Mouse (Mus musculus): ENCODE data around the gene Tnfaip3.

Gene Tnfaip3

DNA sequence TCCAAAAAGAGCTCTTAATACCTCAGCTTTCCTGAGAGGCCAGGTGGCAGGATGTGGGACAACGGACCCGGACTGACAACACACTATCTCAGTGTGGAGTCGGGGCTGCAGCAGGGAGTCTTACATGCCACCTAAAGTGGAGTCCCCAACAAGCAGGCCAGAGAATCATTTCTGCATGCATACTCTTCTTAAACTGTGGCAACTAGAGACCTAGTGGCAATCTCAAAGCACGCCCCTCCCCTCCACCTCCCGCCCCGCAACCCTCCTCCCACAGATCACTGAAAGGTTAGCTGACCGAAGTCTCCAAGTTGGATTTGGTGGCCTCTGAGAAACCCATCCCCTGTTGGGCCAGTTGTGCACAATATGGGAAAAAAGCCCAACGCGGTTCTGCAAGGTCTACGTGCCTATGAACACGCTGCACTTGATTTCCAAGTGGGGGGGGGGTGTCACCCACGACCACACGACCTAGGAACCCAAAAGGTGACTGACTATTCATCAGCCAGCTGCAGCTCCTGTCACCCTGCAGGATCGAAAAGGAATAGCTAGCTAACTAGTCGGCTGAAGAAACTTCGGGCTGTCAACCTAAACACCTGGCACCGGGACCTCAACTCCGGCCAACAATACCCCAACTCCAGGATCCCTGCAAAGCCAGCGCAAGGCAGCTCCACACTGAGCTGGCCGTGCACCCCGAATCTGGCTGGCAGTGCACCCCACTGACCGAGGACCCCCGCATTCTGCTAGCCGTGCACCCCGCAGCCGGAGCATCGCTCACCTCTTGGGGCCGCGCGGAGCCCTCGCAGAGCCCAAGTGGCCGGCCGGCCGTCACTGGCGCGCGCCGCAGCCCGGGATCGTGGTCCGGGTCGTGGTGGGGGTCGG is 838 bp downstream of the Tnfaip3 start:
- DNase-seq (ENCODE audit: low read depth, low spot score): peak; percentile 71

DNA sequence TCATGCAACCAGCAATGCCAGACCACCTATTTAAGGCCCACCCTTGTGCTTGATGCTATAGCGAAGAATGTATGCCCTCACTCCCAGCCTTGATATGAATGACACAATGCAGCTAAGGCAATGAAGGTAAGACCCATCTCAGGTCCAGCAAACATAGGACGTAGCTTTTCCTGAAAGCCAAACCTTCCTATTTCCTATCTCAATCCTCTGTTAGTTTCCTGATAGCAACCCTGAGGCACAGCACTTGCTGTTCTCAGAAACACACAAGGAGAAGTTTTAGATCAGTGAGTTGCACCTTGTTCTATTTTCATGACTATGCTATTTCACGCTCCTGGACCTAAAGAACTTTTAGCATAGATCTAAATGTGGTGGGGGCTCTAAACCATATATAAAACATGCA is 2.1 kb downstream of the Tnfaip3 start:
- DNase-seq (ENCODE audit: low read depth, low spot score): no peak

DNA sequence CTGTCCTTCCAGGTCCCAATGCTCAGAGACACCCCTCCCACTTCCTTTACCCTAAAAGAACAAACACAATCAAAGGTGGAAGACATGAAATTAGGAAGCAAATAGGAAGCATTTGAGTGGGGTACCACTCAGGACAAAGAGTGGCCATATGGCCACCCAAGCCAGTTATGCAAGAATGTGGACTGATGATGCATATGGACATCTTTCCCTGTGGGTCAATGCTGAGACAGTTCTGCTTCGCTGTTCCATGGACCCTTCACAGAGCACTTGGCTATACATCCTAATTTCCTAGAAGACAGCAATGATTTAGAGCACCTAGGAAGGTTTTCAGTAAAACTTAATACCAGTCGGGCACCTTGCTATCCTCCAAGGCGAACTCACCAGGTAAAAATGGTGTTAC is 2.8 kb downstream of the Tnfaip3 start:
- no peak for DNase-seq (ENCODE audit: low read depth, low spot score)

DNA sequence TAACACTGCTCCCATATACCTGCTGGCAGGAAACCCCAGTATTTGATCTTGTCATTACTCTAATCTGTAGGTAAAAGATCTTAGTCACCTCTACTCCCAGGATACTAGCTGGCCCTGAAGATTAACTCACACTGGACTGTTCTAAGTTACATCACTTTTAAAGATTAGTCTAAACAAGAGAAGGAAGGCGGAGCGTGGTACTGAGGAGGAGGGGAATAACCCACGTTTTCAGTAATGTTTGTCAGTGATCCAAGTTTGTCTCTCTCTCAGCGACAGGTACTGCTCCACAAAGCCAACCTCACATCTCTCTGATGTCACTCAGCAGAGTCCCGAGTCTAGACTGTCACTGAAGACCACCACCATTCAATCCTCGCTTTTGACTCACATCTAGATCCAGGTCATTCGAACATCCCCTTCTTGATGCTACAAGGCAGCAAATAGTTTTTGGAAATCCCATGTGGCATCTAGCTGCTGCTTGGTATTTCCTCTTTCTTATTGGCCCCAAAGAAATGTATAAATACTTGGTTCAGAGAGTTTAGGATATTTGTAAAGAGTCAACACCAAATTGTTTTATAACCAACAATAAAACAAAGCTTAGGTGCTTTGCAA is 3.5 kb downstream of the Tnfaip3 start:
- DNase-seq (ENCODE audit: low read depth, low spot score): no peak

DNA sequence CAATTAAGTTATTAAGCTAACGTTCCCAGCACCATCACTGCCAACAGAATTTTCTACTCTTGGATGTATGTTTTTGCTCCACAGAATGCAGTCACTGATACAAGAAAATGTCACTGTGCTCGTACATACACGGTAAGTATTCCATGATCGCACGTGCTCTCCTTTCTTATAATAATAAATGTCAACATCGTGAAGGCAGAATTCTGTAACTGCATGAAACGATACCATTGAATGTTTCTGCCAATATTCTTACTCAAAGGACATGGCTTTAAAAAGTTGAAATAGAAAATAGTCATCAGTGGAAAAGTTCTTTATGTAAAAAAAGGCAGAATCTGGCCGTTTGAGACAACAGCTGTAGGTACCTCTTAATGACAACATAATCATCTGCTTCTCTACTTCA is 5.0 kb downstream of the Tnfaip3 start:
- DNase-seq (ENCODE audit: low read depth, low spot score): no peak

DNA sequence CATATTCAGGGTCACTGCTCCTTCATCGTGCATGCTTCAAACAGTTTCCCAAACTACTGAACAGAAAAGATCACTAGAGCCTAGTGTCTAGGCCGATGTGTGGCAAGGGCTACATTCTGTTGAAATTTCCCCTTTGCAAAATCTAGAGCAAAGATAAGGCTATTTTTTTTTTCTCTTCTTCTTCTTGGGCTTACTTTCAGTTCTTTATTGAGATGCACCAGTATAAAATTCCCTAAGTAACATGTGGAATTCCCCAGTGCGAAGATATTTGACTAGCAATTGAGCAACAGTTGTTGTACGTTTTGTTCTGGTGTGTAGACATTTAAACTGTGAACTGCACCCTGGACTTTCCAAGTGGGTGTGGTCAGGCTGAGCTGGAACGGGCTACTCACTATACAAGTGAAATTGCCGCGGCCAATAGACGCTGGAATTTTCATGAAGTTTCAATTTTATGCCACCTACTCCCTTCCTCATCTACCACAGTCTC is 6.2 kb downstream of the Tnfaip3 start:
- DNase-seq (ENCODE audit: low read depth, low spot score): peak; percentile 33

DNA sequence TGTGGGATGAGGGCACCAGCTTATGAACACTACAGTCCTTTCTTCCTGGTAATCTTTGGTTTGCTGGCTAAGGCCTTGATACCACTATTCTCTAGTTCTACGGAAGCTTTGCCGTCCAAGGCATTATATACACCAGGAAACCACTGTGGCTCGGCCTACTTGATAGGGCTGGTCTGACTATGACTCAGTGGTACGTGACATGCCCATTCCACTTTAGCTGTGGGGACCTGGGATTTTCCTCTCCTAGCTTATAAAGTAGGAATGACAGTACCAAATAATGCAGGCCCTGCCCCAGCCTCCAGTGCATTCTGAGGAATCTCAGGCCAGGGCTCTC is 6.9 kb downstream of the Tnfaip3 start:
- DNase-seq (ENCODE audit: low read depth, low spot score): no peak

DNA sequence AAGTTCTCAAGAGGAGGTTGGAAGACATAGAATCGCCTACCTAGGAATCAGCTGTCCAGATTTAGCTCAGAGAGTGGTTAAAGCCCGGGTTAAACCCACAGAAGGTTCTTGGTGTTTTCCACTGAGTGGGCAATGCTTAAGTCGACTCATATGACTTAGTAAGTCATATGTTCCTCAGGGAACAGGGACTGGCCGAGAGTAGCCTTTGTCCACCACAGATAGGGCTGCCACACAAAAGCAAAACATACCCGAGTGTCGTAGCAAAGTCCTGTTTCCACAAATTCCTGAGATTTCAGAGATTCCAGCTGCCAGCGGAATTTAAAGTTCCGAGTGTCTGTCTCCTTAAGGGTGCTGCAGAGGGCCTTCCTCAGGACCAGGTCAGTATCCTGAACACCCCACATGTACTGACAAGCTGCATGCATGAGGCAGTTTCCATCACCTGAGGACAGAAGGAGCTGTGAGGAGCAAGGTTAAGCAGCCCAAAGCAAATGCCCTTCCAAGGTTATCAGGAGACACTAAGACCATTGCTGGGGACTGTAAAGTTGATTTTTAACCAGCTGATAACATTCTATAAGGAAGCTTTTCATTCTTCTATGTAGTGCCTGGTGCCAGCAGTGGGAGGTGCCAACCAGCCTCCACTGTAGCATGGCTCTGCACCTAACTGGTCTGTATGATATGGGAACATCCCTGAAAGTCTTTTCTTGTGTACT is 7.4 kb downstream of the Tnfaip3 start:
- no peak for DNase-seq (ENCODE audit: low read depth, low spot score)

DNA sequence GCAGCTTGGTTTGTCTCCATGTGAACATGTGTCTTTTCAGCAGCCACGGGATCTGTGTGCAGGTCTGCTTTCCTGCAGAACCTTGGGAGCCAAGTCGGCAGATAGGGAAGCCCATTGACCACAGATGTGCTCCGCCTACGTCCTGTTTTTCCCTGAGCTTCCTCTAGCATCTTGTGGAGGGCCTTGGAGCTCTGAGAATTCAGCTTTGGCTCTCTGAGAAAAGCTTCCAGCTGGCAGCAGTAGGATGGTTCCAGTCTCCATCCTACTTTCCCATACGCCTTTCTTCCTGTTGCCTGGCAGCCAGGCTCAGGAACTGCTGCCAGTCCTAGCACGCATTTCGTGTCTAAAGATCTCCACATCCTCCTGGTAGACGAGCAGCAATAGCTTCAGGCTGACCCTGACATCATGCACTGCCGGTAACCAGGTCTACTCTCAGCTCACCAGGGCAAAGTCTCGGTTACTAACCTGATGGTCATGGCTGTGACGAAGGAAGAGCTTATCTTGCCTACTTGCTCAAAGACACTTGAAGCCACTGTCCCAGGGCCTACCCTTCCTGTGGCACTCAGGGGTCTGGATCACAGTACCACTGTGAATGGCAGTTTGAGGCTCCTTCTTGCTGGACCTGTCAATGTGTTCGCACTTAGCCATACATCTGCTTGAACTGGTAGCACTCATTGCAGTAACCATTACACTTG is 13.2 kb downstream of the Tnfaip3 start:
- no peak for DNase-seq (ENCODE audit: low read depth, low spot score)

DNA sequence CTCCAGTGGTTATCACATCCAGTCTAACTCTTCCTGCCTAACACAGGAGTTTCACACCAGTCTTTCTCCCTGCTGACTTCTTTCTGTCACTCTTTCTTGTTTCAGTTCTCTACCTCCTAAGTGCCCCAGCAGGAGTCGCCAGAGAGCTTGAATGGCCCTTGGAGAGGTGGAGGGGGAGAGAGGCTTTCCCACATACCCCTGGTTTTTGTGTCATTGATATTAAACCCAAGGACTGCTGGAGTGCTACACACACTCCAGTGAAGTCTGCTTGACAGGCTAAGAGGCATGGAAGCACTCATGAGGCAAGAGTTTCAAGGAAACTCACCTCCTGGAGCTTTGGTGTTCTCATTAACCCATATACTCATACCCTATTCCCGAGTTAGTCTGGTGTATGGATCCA is 16.0 kb downstream of the Tnfaip3 start:
- peak; percentile 67 for DNase-seq (ENCODE audit: low read depth, low spot score)

DNA sequence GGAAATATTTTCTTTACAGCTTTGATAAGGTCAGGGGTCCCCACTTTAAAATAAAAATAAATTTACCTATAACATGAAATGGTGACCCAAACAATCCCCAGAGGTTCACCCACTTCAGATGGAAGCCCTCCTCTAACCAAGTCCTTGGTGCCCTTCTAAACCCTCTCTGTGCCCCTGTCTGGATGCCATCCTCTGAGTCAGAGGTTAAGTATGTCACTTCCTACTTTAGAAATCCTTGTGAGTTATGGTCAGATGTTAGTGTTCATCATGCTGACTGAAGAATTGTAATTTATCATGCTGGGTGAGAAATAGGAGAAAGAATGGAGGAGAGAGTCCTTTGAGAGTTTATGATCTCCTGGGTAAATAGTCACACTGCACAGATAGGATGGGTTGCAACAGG is 19.1 kb downstream of the Tnfaip3 start:
- DNase-seq (ENCODE audit: low read depth, low spot score): no peak

DNA sequence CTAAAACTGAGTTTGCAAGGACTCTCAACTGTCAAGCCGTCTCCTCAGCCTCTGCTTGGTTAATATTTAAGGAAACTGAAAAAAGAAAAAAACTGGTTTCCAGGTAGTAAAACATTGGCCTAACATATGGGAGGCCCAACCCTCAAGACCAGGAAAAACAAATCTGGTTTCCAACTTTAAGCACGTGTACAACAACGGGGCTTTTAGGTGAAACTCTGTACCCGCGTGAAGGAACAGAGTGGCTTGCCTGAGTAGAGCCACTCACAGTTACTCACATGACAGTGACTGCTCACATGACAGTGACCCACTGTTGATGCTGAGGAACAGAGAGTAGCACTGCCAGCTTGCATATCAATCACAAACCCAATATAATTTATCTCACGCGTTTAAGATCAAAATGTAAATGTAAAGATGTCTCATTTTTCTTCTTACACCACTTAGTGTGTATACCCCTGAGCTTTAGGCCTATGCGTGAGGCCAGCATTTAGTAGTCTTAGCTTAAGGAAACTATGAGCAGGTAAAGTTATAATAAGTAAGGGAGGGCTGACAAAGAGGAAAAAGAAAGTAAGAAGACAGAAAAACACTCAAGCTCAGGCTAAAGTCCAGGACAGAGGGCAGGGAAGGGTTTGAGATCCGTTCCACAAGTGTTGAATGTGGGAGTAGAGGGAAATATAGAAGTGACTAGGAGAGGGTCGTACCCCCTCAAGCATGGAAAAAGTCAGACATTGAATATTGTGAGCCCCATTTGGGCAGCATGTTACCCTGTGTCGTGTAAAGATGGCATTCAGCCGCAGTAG is 19.8 kb downstream of the Tnfaip3 start:
- no peak for DNase-seq (ENCODE audit: low read depth, low spot score)

DNA sequence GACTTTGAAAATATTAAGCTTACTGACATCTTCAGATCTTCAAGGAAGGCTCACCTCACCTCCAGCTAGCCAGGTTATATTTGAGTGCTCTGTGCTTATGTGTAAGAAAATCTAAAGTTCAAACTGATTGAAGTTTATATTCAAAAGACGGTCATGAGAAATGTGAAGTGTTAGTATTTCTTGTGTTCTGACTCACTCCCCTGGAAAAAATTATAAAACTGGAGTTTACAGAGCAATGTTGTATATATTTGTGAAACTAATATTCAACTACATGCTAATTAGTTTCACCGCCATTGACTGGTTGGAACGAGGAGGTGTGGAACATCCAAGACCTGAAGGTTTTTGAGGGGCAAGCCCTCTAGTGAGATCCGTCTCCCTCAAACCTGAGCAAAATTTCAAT is 22.5 kb downstream of the Tnfaip3 start:
- no peak for DNase-seq (ENCODE audit: low read depth, low spot score)

DNA sequence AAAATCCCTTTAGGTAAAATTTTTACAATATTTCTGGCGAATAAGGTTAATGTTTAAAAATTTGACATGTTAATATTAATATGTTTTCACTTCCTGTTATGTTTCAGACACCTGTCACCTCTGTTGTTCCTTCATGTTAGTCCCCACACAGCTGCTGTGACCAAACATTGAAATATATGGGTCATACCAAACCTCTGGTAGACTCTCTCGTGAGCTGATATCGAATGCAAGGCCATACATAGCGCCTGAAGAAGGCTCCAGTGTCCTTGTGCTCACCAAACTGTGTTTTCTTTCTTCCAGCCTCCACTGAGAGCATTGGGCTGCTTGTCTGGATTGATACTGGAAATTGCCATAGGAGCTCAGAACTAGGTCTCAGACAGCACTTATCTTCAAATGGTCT is 24.4 kb downstream of the Tnfaip3 start:
- no peak for DNase-seq (ENCODE audit: low read depth, low spot score)

DNA sequence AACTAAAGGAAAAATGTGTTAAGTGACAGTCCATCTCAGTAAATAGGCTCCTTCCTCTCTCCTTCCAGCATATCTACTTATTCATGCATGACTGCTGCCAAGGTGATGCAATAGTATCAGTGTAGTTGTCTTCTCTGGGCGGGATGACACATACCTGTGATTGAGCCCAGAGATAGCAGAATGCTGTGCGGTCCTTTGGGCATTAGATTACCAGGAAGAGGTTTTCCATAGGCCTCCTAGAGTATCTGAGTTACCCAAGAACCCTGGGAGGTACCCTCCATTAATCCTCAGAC is 27.6 kb downstream of the Tnfaip3 start:
- no peak for DNase-seq (ENCODE audit: low read depth, low spot score)

DNA sequence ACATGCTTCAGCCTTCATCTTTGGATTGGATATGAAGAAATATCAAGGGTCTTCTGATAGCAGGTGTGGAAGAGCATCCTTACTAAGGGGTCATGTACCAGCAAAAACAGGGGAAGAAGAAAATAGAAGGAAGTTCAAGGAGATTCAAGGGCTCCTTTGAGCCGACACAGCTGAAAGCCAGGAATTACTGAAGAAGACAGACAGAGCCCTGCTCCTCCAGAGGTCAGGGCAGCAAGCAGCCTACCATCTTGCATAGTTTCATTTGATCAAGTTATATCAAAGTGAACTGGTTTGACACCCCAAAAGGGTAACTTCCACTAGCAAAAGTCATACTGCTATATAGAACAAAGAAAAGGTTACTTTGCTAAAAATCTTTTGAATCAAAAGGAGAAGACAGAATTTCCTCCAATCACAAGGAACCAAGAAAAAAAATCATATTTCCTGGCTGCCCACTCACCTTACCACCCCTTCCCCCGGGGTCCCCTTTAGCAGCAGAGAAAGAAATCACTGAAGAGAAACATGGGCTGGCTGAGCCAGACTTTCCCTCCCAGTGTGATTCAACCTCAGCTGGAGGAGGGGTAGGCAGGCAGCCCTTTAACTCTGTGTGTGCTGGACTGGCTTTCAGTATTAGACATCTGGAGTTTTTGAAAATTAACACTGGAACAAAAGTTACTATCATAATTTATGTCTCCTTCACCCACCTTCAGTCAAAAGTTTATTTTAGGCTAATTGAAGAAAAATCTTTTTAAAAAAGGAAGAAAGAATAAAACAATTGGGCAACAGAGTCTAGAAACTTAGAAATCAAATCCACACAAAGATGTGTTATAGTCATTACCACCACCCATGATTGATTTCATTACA is 28.2 kb downstream of the Tnfaip3 start:
- DNase-seq (ENCODE audit: low read depth, low spot score): no peak

DNA sequence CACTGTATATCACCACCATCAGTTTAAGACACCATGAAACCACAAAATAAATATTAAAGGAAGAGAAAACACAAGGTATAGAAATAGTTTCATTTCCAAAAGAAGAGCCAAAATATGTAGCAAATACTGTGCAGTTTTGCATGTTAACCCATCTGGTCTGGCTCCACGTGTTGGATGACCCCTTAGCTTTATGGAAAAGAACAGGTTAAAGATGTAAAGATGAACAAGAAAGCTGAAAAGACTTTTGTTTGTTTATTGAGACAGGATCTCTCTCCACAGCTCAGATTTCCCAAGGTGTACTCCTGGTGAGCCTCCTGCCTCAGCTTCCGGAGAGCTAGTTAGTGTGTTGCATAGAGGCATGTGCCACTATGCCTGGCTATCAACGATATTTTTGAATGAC is 29.9 kb downstream of the Tnfaip3 start:
- no peak for DNase-seq (ENCODE audit: low read depth, low spot score)

DNA sequence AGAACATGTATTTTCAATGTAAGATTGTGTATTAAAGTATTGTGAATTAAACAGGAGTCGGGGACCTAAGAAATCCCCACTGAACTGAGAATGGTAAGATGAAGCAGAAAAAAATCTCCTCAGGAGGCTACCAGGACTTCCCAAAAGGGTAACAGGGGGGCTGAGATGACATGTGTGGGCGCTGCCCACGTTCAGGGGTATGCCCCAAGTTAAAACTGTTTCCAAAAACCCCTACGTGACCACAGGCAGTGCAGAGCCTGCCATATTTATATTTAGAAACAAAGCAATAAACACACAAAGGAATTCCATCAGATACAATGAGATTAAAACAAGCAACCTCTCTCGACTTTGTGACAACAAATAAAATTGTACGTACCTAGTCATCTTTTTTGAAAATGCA is 31.9 kb downstream of the Tnfaip3 start:
- DNase-seq (ENCODE audit: low read depth, low spot score): no peak

DNA sequence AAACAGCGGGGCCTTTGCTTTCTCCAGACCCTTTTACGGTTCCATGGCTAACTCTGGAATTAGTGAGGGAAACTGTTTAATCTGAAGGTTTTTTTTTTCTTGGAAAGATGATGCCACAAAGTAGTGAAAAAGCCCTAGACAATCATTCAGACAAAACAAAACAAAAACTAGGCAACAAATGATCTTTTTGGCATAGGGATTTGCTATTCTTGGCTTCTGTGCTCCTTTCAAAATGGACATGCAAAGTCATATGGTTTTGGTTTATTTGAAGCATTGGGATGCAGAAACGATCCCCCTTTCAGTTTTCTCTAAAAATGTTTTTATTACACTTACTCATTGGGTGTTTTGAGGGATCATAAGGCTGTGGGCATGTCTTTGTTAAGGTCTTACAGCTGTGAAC is 41.0 kb downstream of the Tnfaip3 start:
- no peak for DNase-seq (ENCODE audit: low read depth, low spot score)

DNA sequence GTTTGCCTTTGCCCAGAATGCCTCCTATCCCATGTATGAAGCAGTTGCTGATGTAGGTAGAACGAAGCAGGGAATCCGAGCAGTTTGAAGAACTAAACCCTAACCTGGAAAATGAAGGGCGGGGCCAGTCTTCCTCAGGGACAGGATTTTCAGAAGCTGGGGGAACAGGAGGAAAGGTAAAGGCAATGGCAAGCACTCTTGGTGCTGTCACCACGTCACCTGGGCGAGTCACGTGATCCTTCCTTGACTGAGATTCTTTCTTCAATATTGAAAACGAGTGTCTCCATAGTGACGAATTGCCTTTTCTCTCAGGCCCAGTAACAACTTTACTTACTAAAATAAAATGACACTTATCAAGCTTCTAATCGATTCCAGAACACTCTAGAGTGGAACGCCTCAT is 48.6 kb downstream of the Tnfaip3 start:
- DNase-seq (ENCODE audit: low read depth, low spot score): no peak

DNA sequence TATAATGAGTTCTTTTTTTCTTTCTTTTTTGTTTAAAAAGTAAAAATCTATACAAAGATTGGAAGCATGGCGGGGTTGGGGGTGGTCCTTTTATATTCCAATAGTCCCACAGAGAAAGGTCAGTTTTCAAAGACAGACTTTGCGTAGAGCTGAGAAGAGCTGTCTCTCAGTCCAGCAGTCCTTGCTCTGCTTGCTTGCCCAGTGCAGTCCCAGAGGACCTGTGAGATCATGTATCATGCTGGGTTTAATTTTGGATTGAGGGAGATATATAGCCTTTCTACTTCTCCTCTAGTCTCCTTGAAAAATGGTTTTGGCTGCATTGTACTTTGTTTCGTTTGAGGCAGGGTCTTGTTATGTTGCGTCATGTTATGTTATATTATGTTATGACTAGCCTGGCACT is 49.9 kb downstream of the Tnfaip3 start:
- DNase-seq (ENCODE audit: low read depth, low spot score): no peak
